Mouse (Mus musculus) neural tube, embryonic 14.5 days (tissue): ENCODE measurements around the gene Zfp689. TPM values are rescaled to one million over a fixed set of nuclear protein-coding genes. Genes with fewer than 3 reads are reported as not detected.

Experiments used
- ATAC-seq: fragments of 200-750 bp; cut with Nextera tagmentation; 2 replicates; pipeline ENCODE4 v1.8.0; 2017; ENCODE audit warnings: low read depth, mild to moderate bottlenecking, moderate TSS enrichment, moderate library complexity
- H3K27ac ChIP-seq: fragments of 300-500 bp; sonication (generic); 2 replicates; pipeline ENCODE4 v1.5.1; 2014; ENCODE audit warnings: low read depth, mild to moderate bottlenecking, control low read depth, low read length, moderate library complexity, mixed read lengths
- H3K27me3 ChIP-seq: fragments of 300-500 bp; sonication (generic); 2 replicates; pipeline ENCODE4 v1.6.1; 2014; ENCODE audit warnings: low read length; ENCODE audit not compliant: control insufficient read depth, insufficient read depth
- H3K36me3 ChIP-seq: fragments of 300-500 bp; sonication (generic); 2 replicates; pipeline ENCODE4 v1.6.1; 2014; ENCODE audit warnings: low read length, mixed read lengths; ENCODE audit not compliant: control insufficient read depth, insufficient read depth
- H3K4me1 ChIP-seq: fragments of 300-500 bp; sonication (generic); 2 replicates; pipeline ENCODE4 v1.6.1; 2014; ENCODE audit warnings: low read length; ENCODE audit not compliant: control insufficient read depth, insufficient read depth
- H3K4me2 ChIP-seq: fragments of 300-500 bp; sonication (generic); 2 replicates; pipeline ENCODE4 v1.6.1; 2014; ENCODE audit warnings: mild to moderate bottlenecking, low read depth, low read length, control low read depth
- H3K4me3 ChIP-seq: fragments of 300-500 bp; sonication (generic); 2 replicates; pipeline ENCODE4 v1.5.1; 2014; ENCODE audit warnings: low read depth, low read length, control low read depth, mixed read lengths
- H3K9ac ChIP-seq: fragments of 300-500 bp; sonication (generic); replicated peaks from 2 replicates; pipeline ENCODE4 v1.6.1; 2014; ENCODE audit warnings: low read depth, mild to moderate bottlenecking, control low read depth, low read length, mixed read lengths
- H3K9me3 ChIP-seq: fragments of 300-500 bp; sonication (generic); 2 replicates; pipeline ENCODE4 v1.6.1; 2016; ENCODE audit warnings: low read length; ENCODE audit not compliant: control insufficient read depth
- WGBS: fragments of 180-500 bp; shearing (Covaris S2); extraction: QIAGEN DNeasy Blood & Tissue Kit; methylation state at CpG from one replicate; pipeline ENCODE4 v1.1.7; 2014; 5-methylcytosine and 5-hydroxymethylcytosine counted together
- microRNA-seq: library from miRNA; unstranded; fragments of <30 nt; microRNA quantifications from one replicate; pipeline ENCODE4, GENCODE M21; 2016
- polyA plus RNA-seq: library from polyadenylated mRNA; unstranded; fragments of >200 nt; fragmentation: Nextera tagmentation; extraction: Ambion mirVana; gene quantifications from 2 replicates; pipeline ENCODE4 v1.2.1, GENCODE M21; 2014

Zfp689 gene
- polyA plus RNA-seq, 1 experiment from 2014 or later = 18.2 TPM

- peak overlapping the region; percentile 78 for H3K4me2 ChIP-seq
- no peaks in the 10 kb centered on the region for H3K27me3 ChIP-seq
- H3K4me1 ChIP-seq = peaks cover 10% of the 10 kb centered on the region; the same call in 1 of the 2 replicates
- peak overlapping the region; percentile 92 for H3K27ac ChIP-seq
- H3K36me3 ChIP-seq = no peaks in the 10 kb centered on the region
- H3K9ac ChIP-seq = peak overlapping the region; percentile 50
- H3K4me3 ChIP-seq = peak overlapping the region; percentile 68
- H3K9me3 ChIP-seq = no peaks in the 10 kb centered on the region
- peak; percentile 19; the same call in 1 of the 2 replicates for ATAC-seq
- 21% methylated on average over 7 of the region's 7 CpGs for WGBS
Observed at GRCm38 (mm10) chr7:127393944-127394333, 55.0 kb downstream of the Zfp689 start.

DNA sequence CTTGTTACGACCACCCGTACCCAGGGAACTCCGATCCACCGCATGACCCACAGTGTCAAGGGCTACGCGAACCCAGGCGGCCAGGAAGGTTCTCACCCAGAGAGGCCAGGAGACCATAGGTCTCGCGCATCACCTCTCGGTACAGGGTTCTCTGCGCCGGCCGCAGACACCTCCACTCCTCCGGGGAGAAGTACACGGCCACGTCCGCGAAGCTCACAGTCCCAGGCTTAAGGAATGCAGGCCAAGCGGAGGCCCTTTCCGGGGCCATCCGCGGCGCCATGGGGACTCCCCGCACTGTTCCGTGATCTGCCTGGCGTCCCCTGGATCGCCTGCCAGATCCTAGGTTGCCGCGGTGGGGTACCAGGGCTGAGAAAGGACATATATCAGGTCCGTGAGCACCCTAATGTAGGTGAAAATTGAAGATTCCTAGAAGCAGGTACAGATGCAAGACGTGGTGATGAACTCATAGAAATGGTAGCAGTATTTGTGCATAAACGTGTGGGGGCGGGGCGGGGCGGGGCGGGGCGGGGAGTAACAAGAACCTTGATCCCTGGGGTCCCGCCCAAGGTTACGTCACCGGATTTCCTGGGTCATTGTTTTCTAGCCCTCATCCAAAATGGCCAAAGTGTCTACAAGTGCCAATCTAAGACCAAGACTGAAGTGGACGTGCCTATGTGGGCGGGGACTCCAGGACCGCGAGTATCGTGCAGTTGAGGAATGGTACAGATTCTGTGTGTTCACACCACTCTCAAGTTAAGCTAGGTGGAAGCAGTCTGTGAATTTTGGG, 55.6 kb downstream of the Zfp689 start, which contains the start of gene E430018J23Rik:
Gene E430018J23Rik (minus strand): TSS at position 473 of the 787 bp plus-strand sequence.
- peak within 1 kb of the TSS; percentile 78 for H3K4me2 ChIP-seq
- ATAC-seq = peak; percentile 93
- H3K4me1 ChIP-seq = peaks cover 10% of the 10 kb centered on the region; the same call in 1 of the 2 replicates
- peak within 1 kb of the TSS; percentile 92 for H3K27ac ChIP-seq
- H3K9me3 ChIP-seq = no peaks in the 10 kb centered on the region
- no peaks in the 10 kb centered on the region for H3K36me3 ChIP-seq
- no peaks in the 10 kb centered on the region for H3K27me3 ChIP-seq
- H3K9ac ChIP-seq = peak within 1 kb of the TSS; percentile 86
- under 1% methylated on average over 45 of the region's 45 CpGs for WGBS
- peak within 1 kb of the TSS; percentile 68 for H3K4me3 ChIP-seq

- H3K4me2 ChIP-seq = peak overlapping the region; percentile 78
- no peaks in the 10 kb centered on the region for H3K36me3 ChIP-seq
- peaks cover 10% of the 10 kb centered on the region; the same call in 1 of the 2 replicates for H3K4me1 ChIP-seq
- no peak for ATAC-seq
- no peaks in the 10 kb centered on the region for H3K27me3 ChIP-seq
- H3K9me3 ChIP-seq = no peaks in the 10 kb centered on the region
- H3K27ac ChIP-seq = no peak overlapping the region
- H3K9ac ChIP-seq = no peak overlapping the region
- peak overlapping the region; percentile 68 for H3K4me3 ChIP-seq
- WGBS = 89% methylated on average over 8 of the region's 8 CpGs
Observed at GRCm38 (mm10) chr7:127392251-127392824, 56.6 kb downstream of the Zfp689 start.

Small RNA genes lying within 50 kb of the gene (microRNA-seq; reads per million reads assigned to microRNA genes)
- gene Gm47278 (not detected), gene Mir7060 (not detected)

Other genes starting within 250 kb of the Zfp689 start
- 28.5 and 29.4 TPM in 2 replicates for gene Tbc1d10b, start 240.7 kb downstream of the Zfp689 start, polyA plus RNA-seq
- 8.5 and 12.5 TPM in 2 replicates for gene Mylpf, start 240.3 kb downstream of the Zfp689 start, polyA plus RNA-seq
- 21.5 and 24.0 TPM in 2 replicates for gene Zfp553, start 216.1 kb downstream of the Zfp689 start, polyA plus RNA-seq
- 7.2 and 9.1 TPM in 2 replicates for gene Sept1, start 216.0 kb downstream of the Zfp689 start, polyA plus RNA-seq
- 68.1 and 68.8 TPM in 2 replicates for gene Zfp771, start 204.9 kb downstream of the Zfp689 start, polyA plus RNA-seq
- gene Dctpp1, start 188.4 kb downstream of the Zfp689 start, polyA plus RNA-seq = 109 and 138 TPM in 2 replicates
- 77.7 and 78.9 TPM in 2 replicates for gene Sephs2, start 175.1 kb downstream of the Zfp689 start, polyA plus RNA-seq
- 0.09 and 0.17 TPM in 2 replicates for gene Itgal, start 152.9 kb downstream of the Zfp689 start, polyA plus RNA-seq
- 3.3 and 6.0 TPM in 2 replicates for gene Zfp768, start 103.6 kb downstream of the Zfp689 start, polyA plus RNA-seq
- gene Zfp747, start 73.1 kb downstream of the Zfp689 start, polyA plus RNA-seq = 8.4 and 9.1 TPM in 2 replicates
- gene 9130019O22Rik, start 62.0 kb downstream of the Zfp689 start, polyA plus RNA-seq = 5.6 and 6.7 TPM in 2 replicates
- gene E430018J23Rik, start 55.5 kb downstream of the Zfp689 start, polyA plus RNA-seq = 6.0 and 7.8 TPM in 2 replicates
- gene Zfp764, start 42.3 kb downstream of the Zfp689 start, polyA plus RNA-seq = 5.5 and 5.7 TPM in 2 replicates
- 35.7 and 37.2 TPM in 2 replicates for gene Zfp688, start 27.1 kb downstream of the Zfp689 start, polyA plus RNA-seq
- 35.8 and 38.8 TPM in 2 replicates for gene Prr14, start 10.5 kb upstream of the Zfp689 start, polyA plus RNA-seq
- gene Fbrs, start 30.0 kb upstream of the Zfp689 start, polyA plus RNA-seq = 15.5 TPM in 2 replicates
- gene Srcap, start 62.8 kb upstream of the Zfp689 start, polyA plus RNA-seq = 53.0 and 66.7 TPM in 2 replicates
- 18.3 and 19.7 TPM in 2 replicates for gene Gm42715, start 70.4 kb upstream of the Zfp689 start, polyA plus RNA-seq
- 7.2 TPM in 2 replicates for gene Tmem265, start 112.2 kb upstream of the Zfp689 start, polyA plus RNA-seq
- 62.1 and 69.6 TPM in 2 replicates for gene Phkg2, start 124.2 kb upstream of the Zfp689 start, polyA plus RNA-seq
- gene Ccdc189, start 139.4 kb upstream of the Zfp689 start, polyA plus RNA-seq = 7.8 and 10.6 TPM in 2 replicates
- 31.2 and 39.6 TPM in 2 replicates for gene Rnf40, start 139.6 kb upstream of the Zfp689 start, polyA plus RNA-seq
- 20.4 and 25.3 TPM in 2 replicates for gene Zfp629, start 166.6 kb upstream of the Zfp689 start, polyA plus RNA-seq